Mouse (Mus musculus) forebrain, embryonic 11.5 days (tissue): ENCODE data around the gene 9630041A04Rik. TPM values are rescaled to one million over a fixed set of nuclear protein-coding genes. Genes with fewer than 3 reads are reported as not detected.

ENCODE experiments used
- ATAC-seq: fragments of 200-750 bp; cut with Nextera tagmentation; replicated peaks from 2 replicates; pipeline ENCODE4 v1.8.0; 2017; ENCODE audit warnings: moderate TSS enrichment; ENCODE audit not compliant: low FRiP score
- DNase-seq: peaks from one replicate; pipeline ENCODE4 v3.0.0-alpha.2; 2017; ENCODE audit warnings: low spot score
- H3K27ac ChIP-seq: fragments of 300-500 bp; sonication (generic); 2 replicates; pipeline ENCODE4 v1.5.1; 2014; ENCODE audit warnings: low read depth, low read length
- H3K27me3 ChIP-seq: fragments of 300-500 bp; sonication (generic); 2 replicates; pipeline ENCODE4 v1.6.1; 2014; ENCODE audit warnings: mild to moderate bottlenecking, low read length, mixed read lengths; ENCODE audit not compliant: control insufficient read depth, insufficient read depth
- H3K36me3 ChIP-seq: fragments of 300-500 bp; sonication (generic); 2 replicates; pipeline ENCODE4 v1.6.1; 2014; ENCODE audit warnings: mild to moderate bottlenecking, low read length, moderate library complexity, mixed read lengths; ENCODE audit not compliant: control insufficient read depth, insufficient read depth
- H3K4me1 ChIP-seq: fragments of 300-500 bp; sonication (generic); replicated peaks from 2 replicates; pipeline ENCODE4 v1.6.1; 2014; ENCODE audit warnings: low read length, mixed read lengths; ENCODE audit not compliant: control insufficient read depth, insufficient read depth
- H3K4me2 ChIP-seq: fragments of 300-500 bp; sonication (generic); 2 replicates; pipeline ENCODE4 v1.6.1; 2014; ENCODE audit warnings: low read depth, mild to moderate bottlenecking, low read length, moderate library complexity, mixed read lengths; ENCODE audit not compliant: severe bottlenecking
- H3K4me3 ChIP-seq: fragments of 300-500 bp; sonication (generic); 2 replicates; pipeline ENCODE4 v1.5.1; 2014; ENCODE audit warnings: low read depth, low read length
- H3K9ac ChIP-seq: fragments of 300-500 bp; sonication (generic); 2 replicates; pipeline ENCODE4 v1.6.1; 2014; ENCODE audit warnings: low read length
- H3K9me3 ChIP-seq: fragments of 300-500 bp; sonication (generic); 2 replicates; pipeline ENCODE4 v1.6.1; 2016; ENCODE audit warnings: low read length, mixed read lengths; ENCODE audit not compliant: control insufficient read depth
- WGBS: fragments of 180-500 bp; shearing (Covaris S2); extraction: QIAGEN DNeasy Blood & Tissue Kit; methylation state at CpG from one replicate; pipeline ENCODE4 v1.1.7; 2014; 5-methylcytosine and 5-hydroxymethylcytosine counted together
- polyA plus RNA-seq: library from polyadenylated mRNA; unstranded; fragments of >200 nt; fragmentation: Nextera tagmentation; extraction: Ambion mirVana; gene quantifications from 2 replicates; pipeline ENCODE4 v1.2.1, GENCODE M21; 2014

Gene 9630041A04Rik
- polyA plus RNA-seq: 0.29 TPM in 1 of 2 replicates, not detected in the other

DNA sequence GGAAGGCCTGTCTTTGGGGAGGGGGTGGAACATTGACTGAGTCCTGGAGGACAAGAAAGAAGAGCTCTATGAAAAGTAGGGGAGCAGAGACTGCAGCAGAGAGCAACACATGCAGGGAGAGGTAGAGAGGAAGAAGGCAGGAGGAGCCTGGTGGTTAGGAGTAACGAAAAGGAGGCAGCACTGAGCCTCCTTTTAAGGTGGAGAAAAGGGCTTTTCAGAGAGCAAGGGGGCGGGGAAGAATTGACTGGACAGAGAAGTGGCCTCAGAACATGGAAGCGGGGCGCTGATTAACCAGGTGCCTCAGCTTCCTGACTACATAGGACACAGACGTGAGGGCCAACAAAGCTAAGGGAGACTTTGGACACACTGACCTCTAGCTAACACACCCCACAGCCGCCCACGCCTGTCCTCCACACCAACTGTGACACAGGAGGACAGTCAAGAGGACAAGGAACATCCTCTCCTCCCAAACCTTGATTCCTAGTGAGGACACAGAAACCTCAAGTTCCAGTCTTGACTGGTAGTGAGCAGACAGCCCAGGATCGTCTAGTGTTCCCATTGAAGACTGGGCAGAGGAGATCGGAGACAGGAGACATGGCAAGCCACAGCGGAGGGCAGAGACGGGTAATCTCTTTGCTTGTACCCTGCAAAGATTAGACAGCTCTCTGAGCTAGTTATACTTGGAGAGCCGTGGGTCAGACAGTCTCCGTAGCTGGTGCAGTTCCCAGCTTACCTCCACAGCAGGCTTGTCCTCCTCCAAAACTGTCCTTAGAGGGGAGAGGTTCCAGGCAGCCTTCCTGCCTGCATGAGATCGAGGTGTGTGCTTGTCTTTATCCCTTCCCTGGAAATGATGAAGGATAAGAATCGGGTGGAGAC lies at the start of gene 9630041A04Rik:
9630041A04Rik (plus strand) TSS at position 246 of the 876 bp plus-strand sequence.
- DNase-seq: no peak
- no peak within 1 kb of the TSS for H3K9ac ChIP-seq
- H3K27me3 ChIP-seq: no peaks in the 10 kb centered on the region
- no peaks in the 10 kb centered on the region for H3K9me3 ChIP-seq
- 83% methylated on average over 15 of the region's 15 CpGs for WGBS
- peaks cover 3% of the 10 kb centered on the region; the same call in 1 of the 2 replicates for H3K4me1 ChIP-seq
- ATAC-seq: no peak
- no peak within 1 kb of the TSS for H3K4me2 ChIP-seq
- H3K36me3 ChIP-seq: no peaks in the 10 kb centered on the region
- H3K27ac ChIP-seq: no peak within 1 kb of the TSS
- no peak within 1 kb of the TSS for H3K4me3 ChIP-seq

DNA sequence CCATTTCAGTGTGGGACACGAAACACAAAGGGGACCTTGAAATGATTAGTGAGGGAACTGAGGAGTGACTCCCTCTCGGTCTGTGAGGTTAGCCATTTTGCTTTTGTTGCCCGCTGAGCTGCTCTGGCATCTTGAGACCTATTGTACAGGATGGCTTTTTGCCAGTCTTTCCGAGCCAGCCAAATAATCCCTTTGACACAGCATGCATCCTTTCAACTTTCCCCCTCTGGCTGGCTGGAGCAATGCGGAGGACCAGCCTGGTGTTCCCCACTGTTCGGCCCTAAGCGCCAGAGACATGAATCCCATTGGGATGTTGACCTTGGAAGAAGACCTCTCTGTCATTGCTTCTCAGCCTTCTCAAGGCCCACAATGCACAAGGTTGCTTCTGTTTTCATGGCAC lies 37.7 kb upstream of the 9630041A04Rik start:
- no peaks in the 10 kb centered on the region; the same call in 1 of the 2 replicates for H3K27me3 ChIP-seq
- peaks cover 4% of the 10 kb centered on the region for H3K4me1 ChIP-seq
- no peak for ATAC-seq
- peak; percentile 51 for DNase-seq
- WGBS: 20% methylated on average over 7 of the region's 7 CpGs
- H3K4me2 ChIP-seq: no peak overlapping the region
- H3K4me3 ChIP-seq: no peak overlapping the region
- no peaks in the 10 kb centered on the region for H3K9me3 ChIP-seq
- no peak overlapping the region for H3K27ac ChIP-seq
- no peak overlapping the region for H3K9ac ChIP-seq
- no peaks in the 10 kb centered on the region for H3K36me3 ChIP-seq

DNA sequence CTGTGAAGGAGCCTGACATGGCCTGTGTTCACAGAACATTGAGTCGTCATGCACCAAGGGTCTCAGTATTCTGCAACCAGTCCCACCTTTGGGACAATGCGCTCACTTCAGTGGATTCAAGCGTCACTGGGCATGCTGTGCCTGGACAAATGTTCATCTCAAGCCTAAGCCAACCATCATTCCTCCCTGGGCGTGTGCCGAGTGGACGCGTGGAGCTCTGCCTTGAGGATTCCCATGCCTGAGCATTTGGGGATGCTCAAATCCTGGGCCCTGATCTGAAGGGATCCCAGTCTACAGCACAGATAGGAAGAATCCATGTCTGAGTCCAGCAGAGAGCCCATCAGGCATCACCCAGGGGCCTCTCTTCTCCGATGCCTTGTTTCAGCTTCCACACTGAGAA lies 36.0 kb upstream of the 9630041A04Rik start:
- WGBS: 95% methylated on average over 8 of the region's 8 CpGs
- Histone ChIP-seq H3K9ac (no peak overlapping the region), H3K4me3 (no peak overlapping the region), H3K4me2 (no peak overlapping the region), H3K36me3 (no peaks in the 10 kb centered on the region), H3K4me1 (peaks cover 4% of the 10 kb centered on the region), H3K27me3 (no peaks in the 10 kb centered on the region; the same call in 1 of the 2 replicates), H3K27ac (no peak overlapping the region), H3K9me3 (no peaks in the 10 kb centered on the region)
- no peak for DNase-seq
- ATAC-seq: no peak

DNA sequence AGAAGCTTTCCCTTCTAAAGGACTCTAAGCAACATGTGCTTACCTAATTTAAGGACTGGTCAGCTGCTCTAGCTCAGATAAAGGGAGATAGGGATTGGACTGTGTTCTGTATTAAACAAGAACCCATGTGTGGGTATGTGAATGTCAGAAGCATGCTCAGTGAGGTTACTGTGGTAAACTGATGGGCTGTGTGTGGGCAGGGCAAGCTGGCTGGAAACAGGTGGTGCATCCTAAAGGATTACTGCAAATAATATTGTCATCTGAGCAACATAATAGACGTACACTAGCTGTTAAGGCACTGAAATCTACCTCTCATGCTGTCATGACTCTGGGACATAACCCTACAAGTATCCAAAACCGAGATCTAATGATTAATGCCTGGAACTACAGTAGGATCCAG lies 28.0 kb upstream of the 9630041A04Rik start:
- H3K27ac ChIP-seq: no peak overlapping the region
- no peak for DNase-seq
- no peaks in the 10 kb centered on the region for H3K4me1 ChIP-seq
- H3K27me3 ChIP-seq: no peaks in the 10 kb centered on the region
- H3K36me3 ChIP-seq: no peaks in the 10 kb centered on the region
- H3K4me2 ChIP-seq: no peak overlapping the region
- WGBS: 85% methylated on average over 2 of the region's 2 CpGs
- H3K9me3 ChIP-seq: no peaks in the 10 kb centered on the region
- H3K4me3 ChIP-seq: no peak overlapping the region
- no peak for ATAC-seq
- H3K9ac ChIP-seq: no peak overlapping the region

DNA sequence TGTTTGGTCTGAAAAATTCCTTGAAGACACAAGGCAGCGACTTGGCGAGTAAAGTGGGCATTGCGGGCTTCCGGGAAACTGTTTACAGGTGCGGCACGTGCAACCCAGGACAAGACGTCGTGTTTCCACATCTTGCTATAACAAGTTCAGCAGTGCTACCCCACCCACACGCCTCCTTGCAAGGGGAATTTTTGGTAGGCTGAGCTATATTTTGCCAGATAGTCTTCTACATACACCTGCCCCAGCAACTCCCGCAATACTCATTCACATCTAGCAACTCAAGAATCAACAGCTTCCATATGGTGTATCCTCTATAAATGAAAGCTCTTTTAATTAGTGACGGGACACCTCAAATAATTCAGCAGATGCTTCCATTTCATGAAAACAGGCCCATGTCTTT lies 20.5 kb upstream of the 9630041A04Rik start:
- Histone ChIP-seq H3K36me3 (no peaks in the 10 kb centered on the region), H3K4me1 (no peaks in the 10 kb centered on the region), H3K9me3 (no peaks in the 10 kb centered on the region), H3K4me2 (no peak overlapping the region), H3K9ac (no peak overlapping the region), H3K4me3 (no peak overlapping the region), H3K27ac (no peak overlapping the region), H3K27me3 (no peaks in the 10 kb centered on the region)
- DNase-seq (no peak), ATAC-seq (no peak)
- WGBS: 94% methylated on average over 11 of the region's 11 CpGs

DNA sequence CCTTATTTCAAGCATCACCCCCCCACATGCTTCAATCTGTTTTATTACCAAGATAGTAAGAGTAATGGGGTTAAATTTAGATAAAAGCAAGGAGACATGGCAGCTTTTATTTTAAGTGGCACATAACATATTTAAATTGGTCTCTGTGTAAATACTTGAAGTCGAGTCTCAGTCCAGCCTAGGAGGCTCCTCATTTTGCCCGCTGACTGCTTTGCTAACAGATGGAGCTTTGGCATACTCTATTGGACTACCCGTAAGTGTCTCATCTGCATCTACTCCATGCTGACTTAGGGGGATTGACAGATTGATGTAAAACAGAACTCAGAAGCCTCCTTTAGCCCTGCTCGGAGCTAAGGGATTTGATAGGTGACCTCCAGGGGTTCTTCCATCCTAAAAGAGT lies 17.7 kb upstream of the 9630041A04Rik start:
- Histone ChIP-seq H3K4me1 (no peaks in the 10 kb centered on the region), H3K36me3 (no peaks in the 10 kb centered on the region), H3K9me3 (no peaks in the 10 kb centered on the region), H3K9ac (no peak overlapping the region), H3K4me2 (no peak overlapping the region), H3K27me3 (no peaks in the 10 kb centered on the region), H3K27ac (no peak overlapping the region), H3K4me3 (no peak overlapping the region)
- no peak for DNase-seq
- WGBS: 88% methylated on average over 4 of the region's 4 CpGs
- no peak for ATAC-seq

DNA sequence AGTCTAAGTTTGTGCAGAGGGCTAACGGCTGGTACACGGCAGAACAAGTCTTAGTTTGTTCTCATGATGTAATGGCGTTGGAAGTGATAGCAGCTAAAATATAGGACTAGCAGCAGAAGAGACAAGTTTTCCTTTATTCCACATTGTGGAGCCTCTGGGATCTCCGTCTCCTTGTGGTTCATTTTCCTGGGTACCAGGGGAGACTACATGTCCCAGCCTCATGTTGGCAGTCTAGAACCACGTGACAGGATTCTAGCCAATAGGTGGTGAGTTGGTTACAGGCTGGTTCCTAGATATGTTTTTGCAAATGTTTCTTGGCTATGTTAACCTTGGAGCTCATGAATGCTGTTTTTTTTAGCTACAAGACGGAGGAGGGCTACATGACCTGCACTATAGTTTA lies 15.9 kb upstream of the 9630041A04Rik start:
- Histone ChIP-seq H3K4me3 (no peak overlapping the region), H3K36me3 (no peaks in the 10 kb centered on the region), H3K9me3 (no peaks in the 10 kb centered on the region), H3K4me2 (no peak overlapping the region), H3K4me1 (no peaks in the 10 kb centered on the region), H3K27ac (no peak overlapping the region), H3K9ac (no peak overlapping the region), H3K27me3 (no peaks in the 10 kb centered on the region)
- 86% methylated on average over 6 of the region's 6 CpGs for whole genome bisulfite sequencing
- DNase-seq: no peak
- ATAC-seq: no peak

DNA sequence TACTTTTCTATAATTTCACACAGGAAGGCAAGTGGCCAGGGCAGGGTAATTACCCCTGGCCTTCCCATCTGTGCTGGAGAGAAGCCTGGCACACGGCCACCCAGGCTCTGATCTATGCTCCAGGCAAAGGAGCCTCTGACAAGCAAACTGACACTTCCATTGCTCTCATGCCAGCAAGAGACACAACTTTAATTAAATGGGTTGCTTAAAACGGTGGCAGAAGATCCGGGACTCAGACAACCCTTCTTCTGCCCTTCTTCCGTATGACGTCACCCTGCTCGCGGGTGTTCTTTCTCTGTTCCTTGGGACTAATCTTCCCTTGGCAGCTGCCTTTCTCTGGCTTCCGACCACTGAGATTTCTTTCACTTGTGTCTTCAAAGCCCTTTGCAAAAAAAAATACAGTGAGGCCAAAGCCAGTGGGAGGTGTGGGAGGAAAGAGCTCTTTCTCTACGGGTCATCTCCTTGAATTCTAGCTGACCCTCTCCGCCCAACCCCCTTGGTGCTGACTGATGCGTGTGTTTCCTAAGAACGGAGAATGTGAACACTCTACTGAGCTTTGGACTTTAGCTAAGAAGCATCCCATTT lies 932 bp downstream of the 9630041A04Rik start:
- Histone ChIP-seq H3K9ac (no peak overlapping the region), H3K4me2 (no peak overlapping the region), H3K27ac (no peak overlapping the region), H3K4me3 (no peak overlapping the region), H3K36me3 (no peaks in the 10 kb centered on the region), H3K9me3 (no peaks in the 10 kb centered on the region), H3K27me3 (no peaks in the 10 kb centered on the region), H3K4me1 (peaks cover 3% of the 10 kb centered on the region; the same call in 1 of the 2 replicates)
- DNase-seq (no peak), ATAC-seq (no peak)
- 54% methylated on average over 12 of the region's 12 CpGs for WGBS
